Mouse (Mus musculus) heart, adult 2 months (tissue): ENCODE data around the gene Pbxip1. TPM values are rescaled to one million over a fixed set of nuclear protein-coding genes. Genes with fewer than 3 reads are reported as not detected.

Source experiments
- DNase-seq, 2 experiments: peaks; one replicate each; pipeline ENCODE4 v3.0.0; 2021
- H3K27ac ChIP-seq: fragments of 200-600 bp; 2 replicates; pipeline ENCODE4 v1.8.1; 2022
- H3K27me3 ChIP-seq: fragments of 200-500 bp; 2 replicates; pipeline ENCODE4 v1.6.1; 2012; ENCODE audit warnings: mild to moderate bottlenecking, low read length, inconsistent platforms, mixed read lengths; ENCODE audit not compliant: control insufficient read depth, insufficient read depth
- H3K36me3 ChIP-seq: fragments of 200-500 bp; 2 replicates; pipeline ENCODE4 v1.6.1; 2012; ENCODE audit warnings: low read length, inconsistent platforms; ENCODE audit not compliant: control insufficient read depth, insufficient read depth
- H3K4me1 ChIP-seq: fragments of 200-500 bp; 2 replicates; pipeline ENCODE4 v1.6.1; 2011; ENCODE audit warnings: low read length; ENCODE audit not compliant: control insufficient read depth, insufficient read depth
- H3K4me3 ChIP-seq: fragments of 200-600 bp; 2 replicates; pipeline ENCODE4 v1.8.1; 2022
- H3K79me2 ChIP-seq: fragments of 200-500 bp; replicated peaks from 2 replicates; pipeline ENCODE4 v1.6.1; 2012; ENCODE audit warnings: mild to moderate bottlenecking, inconsistent platforms, low read length, moderate library complexity, mixed read lengths; ENCODE audit not compliant: control insufficient read depth, insufficient read depth
- H3K9ac ChIP-seq: fragments of 200-500 bp; 2 replicates; pipeline ENCODE4 v1.6.1; 2012; ENCODE audit warnings: low read depth, mild to moderate bottlenecking, control low read depth, inconsistent platforms, low read length, mixed read lengths
- CTCF ChIP-seq: fragments of 200-600 bp; IDR thresholded peaks from 2 replicates; pipeline ENCODE4 v1.8.1; 2022; ENCODE audit warnings: antibody characterized with exemption, mild to moderate bottlenecking, moderate library complexity
- EP300 ChIP-seq: fragments of 200-500 bp; IDR thresholded peaks from 2 replicates; pipeline ENCODE4 v1.6.1; 2011; ENCODE audit warnings: low read depth, low read length, control low read depth; ENCODE audit not compliant: insufficient read depth
- POLR2A ChIP-seq: fragments of 200-500 bp; IDR thresholded peaks from 2 replicates; pipeline ENCODE4 v1.6.1; 2011; ENCODE audit warnings: mild to moderate bottlenecking, low read depth, low read length, control low read depth; ENCODE audit not compliant: insufficient read depth
- WGBS: fragments of 180-500 bp; shearing (Covaris S2); methylation state at CpG from one replicate; pipeline ENCODE4 v1.1.7; 2018; 5-methylcytosine and 5-hydroxymethylcytosine counted together
- intact Hi-C: fragments of 180-260 bp; cut with DNase I; formaldehyde crosslinking; loops from one replicate; pipeline ENCODE4 v1.15.1; 2025
- polyA plus RNA-seq: library from polyadenylated mRNA; depleted of rRNA; stranded (reverse); fragments of >200 nt; gene quantifications from 2 replicates; pipeline ENCODE4 v1.2.3, GENCODE M21; 2012
- total RNA-seq, 2 experiments: library from RNA; stranded (reverse); gene quantifications; 2 replicates each; pipeline ENCODE4 v1.2.3; 2021

Gene Pbxip1
- total and polyA plus RNA-seq, 3 experiments: 55.7 to 67.5 (median 56.2) TPM

GRCm38 (mm10) chr3:89449541-89449940, 13.0 kb downstream of the Pbxip1 start:
- H3K27me3 ChIP-seq: no peaks in the 10 kb centered on the region
- TF ChIP-seq EP300: 0 out of 2 replicates have a peak, but pooled peaks have one; percentile 13
- TF ChIP-seq CTCF: peak; percentile 89
- 0 out of 2 replicates have a peak, but pooled peaks have one; percentile 3 for TF ChIP-seq POLR2A
- intact Hi-C loops: loop anchor here (5.0 kb wide), 1 partner anchor 38 kb away; no protein-coding TSS in a partner anchor
- H3K9ac ChIP-seq: no peak overlapping the region
- no peaks in the 10 kb centered on the region for H3K4me1 ChIP-seq
- no peaks in the 10 kb centered on the region for H3K79me2 ChIP-seq
- H3K36me3 ChIP-seq: no peaks in the 10 kb centered on the region
- H3K4me3 ChIP-seq: no peak overlapping the region
- H3K27ac ChIP-seq: no peak overlapping the region
- peak; percentile 68 to 77 for DNase-seq
- 35% methylated on average over 7 of the region's 7 CpGs for WGBS

- no peak for TF ChIP-seq POLR2A
- TF ChIP-seq CTCF: no peak
- TF ChIP-seq EP300: no peak
- H3K27me3 ChIP-seq: no peaks in the 10 kb centered on the region
- intact Hi-C loops: loop anchor here (2.0 kb wide), 1 partner anchor 237 kb away; no protein-coding TSS in a partner anchor
- WGBS: 90% methylated on average over 1 of the region's 1 CpGs
- no peak for DNase-seq
- H3K36me3 ChIP-seq: no peaks in the 10 kb centered on the region
- H3K79me2 ChIP-seq: no peaks in the 10 kb centered on the region
- no peak overlapping the region for H3K27ac ChIP-seq
- H3K4me3 ChIP-seq: no peak overlapping the region
- no peak overlapping the region for H3K9ac ChIP-seq
- no peaks in the 10 kb centered on the region for H3K4me1 ChIP-seq
Observed at GRCm38 (mm10) chr3:89451916-89452315, 15.4 kb downstream of the Pbxip1 start.

- no peak within 1 kb of the TSS for H3K4me3 ChIP-seq
- 49% methylated on average over 10 of the region's 10 CpGs for WGBS
- H3K9ac ChIP-seq: no peak within 1 kb of the TSS
- no peak within 1 kb of the TSS for H3K27ac ChIP-seq
- no peaks in the 10 kb centered on the region; the same call in 1 of the 2 replicates for H3K4me1 ChIP-seq
- H3K27me3 ChIP-seq: no peaks in the 10 kb centered on the region
- no peaks in the 10 kb centered on the region; the same call in 1 of the 2 replicates for H3K36me3 ChIP-seq
- intact Hi-C loops: loop anchor here (5.0 kb wide), 2 partner anchors 42 to 273 kb away; partner anchors contain the start of gene Flad1
- DNase-seq: no peak
- no peak for TF ChIP-seq CTCF
- no peak for TF ChIP-seq EP300
- TF ChIP-seq POLR2A: no peak
- H3K79me2 ChIP-seq: no peaks in the 10 kb centered on the region
Observed at GRCm38 (mm10) chr3:89454401-89455177, 18.1 kb downstream of the Pbxip1 start, which contains the start of gene Pmvk. Pmvk (plus strand) TSS chr3:89454541.

GRCm38 (mm10) chr3:89455786-89456285, 19.3 kb downstream of the Pbxip1 start:
- H3K4me3 ChIP-seq: no peak overlapping the region
- no peaks in the 10 kb centered on the region for H3K79me2 ChIP-seq
- TF ChIP-seq EP300 (no peak), POLR2A (no peak), CTCF (no peak)
- no peaks in the 10 kb centered on the region; the same call in 1 of the 2 replicates for H3K4me1 ChIP-seq
- no peaks in the 10 kb centered on the region for H3K27me3 ChIP-seq
- H3K27ac ChIP-seq: no peak overlapping the region
- H3K36me3 ChIP-seq: no peaks in the 10 kb centered on the region; the same call in 1 of the 2 replicates
- WGBS: 80% methylated on average over 1 of the region's 1 CpGs
- intact Hi-C loops: loop anchor here (2.0 to 5.0 kb wide), 3 partner anchors 29 to 271 kb away; partner anchors contain the start of gene Flad1
- DNase-seq: no peak
- H3K9ac ChIP-seq: no peak overlapping the region

GRCm38 (mm10) chr3:89456726-89457665, 20.5 kb downstream of the Pbxip1 start:
- H3K27ac ChIP-seq: no peak overlapping the region
- no peaks in the 10 kb centered on the region; the same call in 1 of the 2 replicates for H3K4me1 ChIP-seq
- no peaks in the 10 kb centered on the region for H3K27me3 ChIP-seq
- H3K79me2 ChIP-seq: no peaks in the 10 kb centered on the region
- no peak overlapping the region for H3K9ac ChIP-seq
- TF ChIP-seq CTCF (peak; percentile 68), POLR2A (no peak)
- no peaks in the 10 kb centered on the region; the same call in 1 of the 2 replicates for H3K36me3 ChIP-seq
- 37% methylated on average over 10 of the region's 10 CpGs for WGBS
- intact Hi-C loops: loop anchor here (2.0 to 5.0 kb wide), 3 partner anchors 28 to 270 kb away; partner anchors contain the start of gene Flad1
- H3K4me3 ChIP-seq: no peak overlapping the region
- peak; percentile 61 to 77 for DNase-seq
